Mouse (Mus musculus) hindbrain, embryonic 10.5 days (tissue): ENCODE results near the gene Usp44. TPM values are rescaled to one million over a fixed set of nuclear protein-coding genes. Genes with fewer than 3 reads are reported as not detected.
"Not testable (repeated sequence)": the region's sequence is repeated elsewhere in the genome, so short reads cannot be mapped to it uniquely, and the experiment has no call there.

ENCODE experiments used
- DNase-seq: peaks from one replicate; pipeline ENCODE4 v3.0.0-alpha.2; 2017; ENCODE audit warnings: low spot score
- H3K27ac ChIP-seq: fragments of 300-500 bp; sonication (generic); 2 replicates; pipeline ENCODE4 v1.5.1; 2016; ENCODE audit warnings: mild to moderate bottlenecking, moderate library complexity
- H3K27me3 ChIP-seq: fragments of 300-500 bp; sonication (generic); 2 replicates; pipeline ENCODE4 v1.6.1; 2016; ENCODE audit warnings: mild to moderate bottlenecking; ENCODE audit not compliant: poor library complexity, insufficient read depth, severe bottlenecking
- H3K36me3 ChIP-seq: fragments of 300-500 bp; sonication (generic); 2 replicates; pipeline ENCODE4 v1.6.1; 2016; ENCODE audit warnings: mild to moderate bottlenecking, moderate library complexity
- H3K4me1 ChIP-seq: fragments of 300-500 bp; sonication (generic); replicated peaks from 2 replicates; pipeline ENCODE4 v1.6.1; 2016; ENCODE audit warnings: mild to moderate bottlenecking
- H3K4me3 ChIP-seq: fragments of 300-500 bp; sonication (generic); 2 replicates; pipeline ENCODE4 v1.5.1; 2016; ENCODE audit warnings: mild to moderate bottlenecking, moderate library complexity
- H3K9me3 ChIP-seq: fragments of 300-500 bp; sonication (generic); 2 replicates; pipeline ENCODE4 v1.6.1; 2016; ENCODE audit warnings: mild to moderate bottlenecking, moderate library complexity
- WGBS: fragments of 180-500 bp; shearing (Covaris S2); methylation state at CpG from one replicate; pipeline ENCODE4 v1.1.7; 2016; 5-methylcytosine and 5-hydroxymethylcytosine counted together
- polyA plus RNA-seq: library from polyadenylated mRNA; unstranded; fragments of >200 nt; fragmentation: Nextera tagmentation; extraction: Ambion mirVana; gene quantifications from 2 replicates; pipeline ENCODE4 v1.2.1, GENCODE M21; 2016

Usp44 gene
- polyA plus RNA-seq, 1 experiment from 2014 or later, result 12.6 TPM

- H3K27me3 ChIP-seq, result peaks cover 44% of the 10 kb centered on the region
- H3K4me1 ChIP-seq, result peaks cover 37% of the 10 kb centered on the region
- H3K36me3 ChIP-seq, result no peaks in the 10 kb centered on the region
- no peak overlapping the region for H3K27ac ChIP-seq
- DNase-seq, result no peak
- no peak overlapping the region for H3K4me3 ChIP-seq
- no peaks in the 10 kb centered on the region for H3K9me3 ChIP-seq
- WGBS, result 36% methylated on average over 9 of the region's 9 CpGs
Observed at GRCm38 (mm10) chr10:93829898-93830831, 1.2 kb upstream of the Usp44 start.

DNA sequence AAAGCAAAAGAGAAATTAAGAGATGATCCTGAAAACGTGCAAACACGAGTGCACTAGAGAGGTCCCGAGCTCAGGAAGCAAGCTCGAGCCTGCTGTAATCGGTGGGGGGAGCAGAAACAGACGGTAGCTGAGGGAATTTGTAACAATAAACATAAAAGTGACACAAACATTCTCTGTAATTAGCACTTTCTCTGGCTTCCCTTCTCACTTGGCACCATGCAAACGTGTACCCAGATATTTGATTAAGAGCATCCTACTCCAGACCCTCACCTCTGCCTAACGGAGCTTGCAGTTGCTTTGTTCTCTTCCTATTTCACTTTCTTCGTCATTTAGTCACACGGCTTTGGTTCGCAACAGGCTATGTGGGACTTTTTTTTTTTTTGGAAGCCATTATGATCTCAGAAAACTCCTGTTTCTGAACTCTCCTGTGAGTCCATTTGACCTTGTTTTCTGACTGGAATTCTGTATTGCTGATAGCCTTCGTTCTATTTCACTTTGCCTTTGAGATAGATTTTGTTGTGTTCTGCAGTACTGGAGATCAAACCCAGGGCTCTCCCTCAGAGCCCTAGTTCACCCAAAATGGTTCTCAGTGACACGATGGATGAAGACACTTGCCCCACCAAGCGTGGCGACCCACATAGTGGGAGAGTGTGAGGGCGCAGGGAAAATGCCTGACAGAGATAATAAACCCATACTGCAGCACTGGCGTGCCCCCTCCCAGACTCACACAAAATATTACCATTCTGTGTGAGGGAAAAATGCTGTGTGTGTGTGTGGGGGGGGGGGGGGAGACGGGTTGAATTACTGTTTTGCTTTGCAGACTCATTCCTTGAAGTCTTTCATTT, 597 bp downstream of the Usp44 start:
- peak; percentile 15 for DNase-seq
- peaks cover 52% of the 10 kb centered on the region for H3K27me3 ChIP-seq
- H3K36me3 ChIP-seq, result no peaks in the 10 kb centered on the region
- peak overlapping the region; percentile 44 for H3K4me3 ChIP-seq
- peak overlapping the region; percentile 77; the same call in 1 of the 2 replicates for H3K27ac ChIP-seq
- H3K9me3 ChIP-seq, result no peaks in the 10 kb centered on the region
- peaks cover 41% of the 10 kb centered on the region for H3K4me1 ChIP-seq
- 4% methylated on average over 18 of the region's 18 CpGs for WGBS

GRCm38 (mm10) chr10:93832811-93833210, 1.5 kb downstream of the Usp44 start:
- no peaks in the 10 kb centered on the region for H3K9me3 ChIP-seq
- H3K27ac ChIP-seq, result no peak overlapping the region
- no peak for DNase-seq
- H3K27me3 ChIP-seq, result peaks cover 52% of the 10 kb centered on the region
- no peaks in the 10 kb centered on the region for H3K36me3 ChIP-seq
- H3K4me1 ChIP-seq, result peaks cover 50% of the 10 kb centered on the region
- 23% methylated on average over 9 of the region's 9 CpGs for WGBS
- peak overlapping the region; percentile 91; the same call in 1 of the 2 replicates for H3K4me3 ChIP-seq

DNA sequence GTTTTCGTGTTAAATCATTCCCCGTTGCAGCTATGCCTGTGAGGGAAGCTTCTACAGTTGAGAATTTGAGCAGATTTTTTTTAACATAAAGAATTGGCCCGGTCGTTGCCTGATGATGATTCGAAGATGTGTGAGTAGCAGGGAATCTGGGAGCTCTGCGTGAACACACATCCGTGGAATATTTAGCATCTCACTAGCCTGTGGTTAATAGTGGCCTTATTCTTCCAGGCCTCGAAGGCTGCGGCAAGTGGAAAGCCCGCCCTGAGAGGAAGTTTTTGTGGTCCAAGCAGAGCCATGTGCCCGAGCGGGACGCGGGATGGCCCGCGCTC, 2.0 kb downstream of the Usp44 start:
- Histone ChIP-seq H3K36me3 (no peaks in the 10 kb centered on the region), H3K27ac (peak overlapping the region; percentile 93), H3K4me3 (peak overlapping the region; percentile 91), H3K4me1 (peaks cover 52% of the 10 kb centered on the region), H3K27me3 (peaks cover 52% of the 10 kb centered on the region), H3K9me3 (no peaks in the 10 kb centered on the region)
- DNase-seq, result no peak
- WGBS, result 3% methylated on average over 16 of the region's 16 CpGs

GRCm38 (mm10) chr10:93833699-93834393, 2.5 kb downstream of the Usp44 start:
- peaks cover 52% of the 10 kb centered on the region for H3K4me1 ChIP-seq
- no peaks in the 10 kb centered on the region for H3K9me3 ChIP-seq
- under 1% methylated on average over 75 of the region's 75 CpGs for WGBS
- peaks cover 52% of the 10 kb centered on the region for H3K27me3 ChIP-seq
- H3K27ac ChIP-seq, result peak overlapping the region; percentile 93
- DNase-seq, result peak; percentile 96
- no peaks in the 10 kb centered on the region for H3K36me3 ChIP-seq
- peak overlapping the region; percentile 91 for H3K4me3 ChIP-seq

- Histone ChIP-seq H3K4me1 (peaks cover 52% of the 10 kb centered on the region), H3K4me3 (peak overlapping the region; percentile 91), H3K36me3 (no peaks in the 10 kb centered on the region), H3K27ac (peak overlapping the region; percentile 93), H3K27me3 (peaks cover 52% of the 10 kb centered on the region), H3K9me3 (no peaks in the 10 kb centered on the region)
- 4% methylated on average over 13 of the region's 13 CpGs for WGBS
- no peak for DNase-seq
Observed at GRCm38 (mm10) chr10:93834394-93834745, 3.0 kb downstream of the Usp44 start.

DNA sequence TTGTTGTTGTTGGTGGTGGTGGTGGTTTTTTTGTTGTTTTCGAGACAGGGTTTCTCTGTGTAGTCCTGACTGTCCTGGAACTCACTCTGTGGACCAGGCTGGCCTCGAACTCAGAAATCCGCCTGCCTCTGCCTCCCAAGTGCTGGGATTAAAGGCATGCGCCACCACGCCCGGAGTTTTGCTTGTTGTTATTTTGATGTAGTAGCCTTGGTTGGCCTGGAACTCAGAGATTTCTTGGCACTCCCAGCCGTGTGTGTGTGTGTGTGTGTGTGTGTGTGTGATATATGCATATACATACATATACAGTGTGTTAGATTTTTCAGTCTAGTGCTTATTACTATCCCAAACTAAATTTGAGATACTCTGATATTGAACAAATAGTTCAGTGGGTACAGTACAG, 3.8 kb downstream of the Usp44 start:
- H3K4me3 ChIP-seq, result 0 out of 2 replicates have a peak overlapping the region, but pooled peaks have one; percentile 91
- H3K9me3 ChIP-seq, DNase-seq, H3K36me3 ChIP-seq, H3K27ac ChIP-seq: not testable (repeated sequence)
- H3K4me1 ChIP-seq, result peaks cover 53% of the 10 kb centered on the region
- peaks cover 45% of the 10 kb centered on the region for H3K27me3 ChIP-seq
- 89% methylated on average over 7 of the region's 7 CpGs for WGBS

GRCm38 (mm10) chr10:93846706-93847105, 15.4 kb downstream of the Usp44 start:
- H3K27ac ChIP-seq, result no peak overlapping the region
- 94% methylated on average over 13 of the region's 13 CpGs for WGBS
- no peaks in the 10 kb centered on the region for H3K4me1 ChIP-seq
- H3K36me3 ChIP-seq, result peaks cover 87% of the 10 kb centered on the region
- H3K9me3 ChIP-seq, result peaks cover 27% of the 10 kb centered on the region
- no peaks in the 10 kb centered on the region for H3K27me3 ChIP-seq
- no peak overlapping the region for H3K4me3 ChIP-seq
- no peak for DNase-seq

DNA sequence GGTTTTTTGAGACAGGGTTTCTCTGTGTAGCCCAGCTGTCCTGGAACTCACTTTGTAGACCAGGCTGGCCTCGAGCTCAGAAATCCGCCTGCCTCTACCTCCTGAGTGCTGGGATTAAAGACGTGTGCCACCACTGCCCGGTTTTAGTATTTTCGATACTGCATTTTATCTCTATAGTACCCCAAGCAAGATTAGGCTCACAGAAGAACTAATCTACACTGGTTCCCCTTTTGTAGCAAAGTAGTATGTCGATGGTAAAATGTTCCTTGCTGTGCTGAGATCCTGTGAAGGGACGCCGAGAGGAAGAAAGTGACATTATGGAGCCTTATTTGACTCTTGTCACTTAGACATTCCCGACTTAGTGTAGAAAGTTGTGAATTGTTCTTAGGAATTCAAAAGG, 23.8 kb downstream of the Usp44 start:
- 93% methylated on average over 9 of the region's 9 CpGs for WGBS
- Histone ChIP-seq H3K9me3 (no peaks in the 10 kb centered on the region), H3K36me3 (peaks cover 75% of the 10 kb centered on the region), H3K4me1 (no peaks in the 10 kb centered on the region), H3K27me3 (no peaks in the 10 kb centered on the region), H3K4me3 (no peak overlapping the region), H3K27ac (no peak overlapping the region)
- no peak for DNase-seq

- H3K4me1 ChIP-seq, result no peaks in the 10 kb centered on the region
- H3K36me3 ChIP-seq, result peaks cover 76% of the 10 kb centered on the region
- no peak overlapping the region for H3K4me3 ChIP-seq
- 95% methylated on average over 6 of the region's 6 CpGs for WGBS
- no peak for DNase-seq
- H3K27me3 ChIP-seq, result no peaks in the 10 kb centered on the region
- H3K9me3 ChIP-seq, result no peaks in the 10 kb centered on the region
- H3K27ac ChIP-seq, result no peak overlapping the region
Observed at GRCm38 (mm10) chr10:93856095-93856494, 24.7 kb downstream of the Usp44 start.

GRCm38 (mm10) chr10:93868401-93868800, 37.0 kb downstream of the Usp44 start:
- Histone ChIP-seq H3K36me3 (peaks cover 100% of the 10 kb centered on the region), H3K27ac (no peak overlapping the region), H3K4me1 (no peaks in the 10 kb centered on the region), H3K27me3 (no peaks in the 10 kb centered on the region), H3K4me3 (no peak overlapping the region), H3K9me3 (no peaks in the 10 kb centered on the region)
- WGBS, result 94% methylated on average over 7 of the region's 7 CpGs
- no peak for DNase-seq

- Histone ChIP-seq H3K36me3 (peaks cover 100% of the 10 kb centered on the region), H3K27ac (no peak overlapping the region), H3K4me1 (no peaks in the 10 kb centered on the region), H3K4me3 (no peak overlapping the region), H3K27me3 (no peaks in the 10 kb centered on the region), H3K9me3 (no peaks in the 10 kb centered on the region)
- 93% methylated on average over 4 of the region's 4 CpGs for WGBS
- DNase-seq, result no peak
Observed at GRCm38 (mm10) chr10:93868886-93869285, 37.5 kb downstream of the Usp44 start.
